Mouse (Mus musculus) ES-Bruce4 (cell line): ENCODE measurements at regions not wholly inside any gene's neighbourhood (a gene's known extent, or its start where the extent isn't known, plus 50 kb on each side); places are given as distances from the start of the nearest gene placed in this dataset.

ENCODE experiments used
- H3K27ac ChIP-seq: 2 replicates; pipeline ENCODE4 v1.5.1; 2012; ENCODE audit warnings: low read length, inconsistent platforms; ENCODE audit not compliant: insufficient read depth
- H3K27me3 ChIP-seq: 2 replicates; pipeline ENCODE4 v1.6.1; 2012; ENCODE audit warnings: mild to moderate bottlenecking, low read length, inconsistent platforms; ENCODE audit not compliant: control insufficient read depth, poor library complexity, insufficient read depth, severe bottlenecking
- H3K36me3 ChIP-seq: 2 replicates; pipeline ENCODE4 v1.6.1; 2012; ENCODE audit warnings: inconsistent platforms, mild to moderate bottlenecking, low read length, moderate library complexity; ENCODE audit not compliant: control insufficient read depth, poor library complexity, insufficient read depth, severe bottlenecking
- H3K4me1 ChIP-seq: one replicate; pipeline ENCODE4 v1.8.1; 2011; ENCODE audit warnings: low read length; ENCODE audit not compliant: control insufficient read depth, insufficient read depth
- H3K4me3 ChIP-seq: 2 replicates; pipeline ENCODE4 v1.5.1; 2011; ENCODE audit warnings: low read depth, mild to moderate bottlenecking, low read length
- H3K9ac ChIP-seq: 2 replicates; pipeline ENCODE4 v1.6.1; 2012; ENCODE audit warnings: low read depth, mild to moderate bottlenecking, inconsistent platforms; ENCODE audit not compliant: poor library complexity, severe bottlenecking
- H3K9me3 ChIP-seq: replicated peaks from 2 replicates; pipeline ENCODE4 v1.6.1; 2012; ENCODE audit warnings: mild to moderate bottlenecking, low read length, inconsistent platforms; ENCODE audit not compliant: control insufficient read depth, poor library complexity, insufficient read depth, severe bottlenecking
- CTCF ChIP-seq: IDR thresholded peaks from one replicate; pipeline ENCODE4 v1.8.1; 2011; ENCODE audit warnings: low read depth, low read length
- EP300 ChIP-seq: IDR thresholded peaks from 2 replicates; pipeline ENCODE4 v1.6.1; 2011; ENCODE audit warnings: low read depth, low read length; ENCODE audit not compliant: insufficient read depth
- POLR2A ChIP-seq: IDR thresholded peaks from one replicate; pipeline ENCODE4 v1.8.1; 2011; ENCODE audit warnings: low read length; ENCODE audit not compliant: insufficient read depth

- Histone ChIP-seq H3K4me1 (peaks cover 2% of the 10 kb centered on the region), H3K27ac (no peak overlapping the region), H3K9ac (no peak overlapping the region), H3K4me3 (no peak overlapping the region), H3K9me3 (no peaks in the 10 kb centered on the region), H3K36me3 (no peaks in the 10 kb centered on the region), H3K27me3 (no peaks in the 10 kb centered on the region)
- TF ChIP-seq CTCF (no peak), EP300 (no peak), POLR2A (no peak)
These were observed 204.0 kb upstream of the Spdye4c start for GRCm38 (mm10) chr2:128386846-128387621.

GRCm38 (mm10) chr2:128387851-128388471, 203.0 kb upstream of the Spdye4c start:
- Histone ChIP-seq H3K27ac (no peak overlapping the region), H3K4me3 (no peak overlapping the region), H3K27me3 (no peaks in the 10 kb centered on the region), H3K9ac (no peak overlapping the region), H3K36me3 (no peaks in the 10 kb centered on the region), H3K9me3 (no peaks in the 10 kb centered on the region), H3K4me1 (peaks cover 3% of the 10 kb centered on the region)
- TF ChIP-seq POLR2A = no peak
- no peak for TF ChIP-seq EP300
- TF ChIP-seq CTCF = no peak

- Histone ChIP-seq H3K27me3 (no peaks in the 10 kb centered on the region), H3K9ac (no peak overlapping the region), H3K9me3 (no peaks in the 10 kb centered on the region), H3K4me1 (peaks cover 3% of the 10 kb centered on the region), H3K36me3 (no peaks in the 10 kb centered on the region), H3K4me3 (no peak overlapping the region), H3K27ac (no peak overlapping the region)
- TF ChIP-seq POLR2A (no peak), CTCF (no peak), EP300 (no peak)
These were observed 202.0 kb upstream of the Spdye4c start for GRCm38 (mm10) chr2:128388883-128389470.

GRCm38 (mm10) chr2:128392344-128392743, 198.7 kb upstream of the Spdye4c start:
- Histone ChIP-seq H3K4me1 (peaks cover 3% of the 10 kb centered on the region), H3K36me3 (no peaks in the 10 kb centered on the region), H3K9me3 (no peaks in the 10 kb centered on the region), H3K4me3 (no peak overlapping the region), H3K9ac (no peak overlapping the region; the same call in 1 of the 2 replicates), H3K27me3 (no peaks in the 10 kb centered on the region), H3K27ac (no peak overlapping the region)
- TF ChIP-seq CTCF = no peak
- TF ChIP-seq EP300 = no peak
- TF ChIP-seq POLR2A = no peak

GRCm38 (mm10) chr2:128393401-128393800, 197.6 kb upstream of the Spdye4c start:
- H3K4me1 ChIP-seq = peaks cover 3% of the 10 kb centered on the region
- no peak for TF ChIP-seq CTCF
- no peak for TF ChIP-seq EP300
- TF ChIP-seq POLR2A = no peak
- no peak overlapping the region for H3K4me3 ChIP-seq
- H3K36me3 ChIP-seq = no peaks in the 10 kb centered on the region
- H3K9ac ChIP-seq = no peak overlapping the region
- H3K27me3 ChIP-seq = no peaks in the 10 kb centered on the region
- H3K27ac ChIP-seq = no peak overlapping the region
- H3K9me3 ChIP-seq = no peaks in the 10 kb centered on the region

GRCm38 (mm10) chr2:128393921-128394320, 197.1 kb upstream of the Spdye4c start:
- Histone ChIP-seq H3K9me3 (no peaks in the 10 kb centered on the region), H3K36me3 (no peaks in the 10 kb centered on the region), H3K27ac (no peak overlapping the region), H3K9ac (no peak overlapping the region), H3K4me1 (peaks cover 3% of the 10 kb centered on the region), H3K4me3 (no peak overlapping the region), H3K27me3 (no peaks in the 10 kb centered on the region)
- TF ChIP-seq POLR2A (no peak), CTCF (no peak), EP300 (no peak)
